Mouse (Mus musculus): ENCODE measurements around the gene Serinc3.

The Serinc3 gene

DNA sequence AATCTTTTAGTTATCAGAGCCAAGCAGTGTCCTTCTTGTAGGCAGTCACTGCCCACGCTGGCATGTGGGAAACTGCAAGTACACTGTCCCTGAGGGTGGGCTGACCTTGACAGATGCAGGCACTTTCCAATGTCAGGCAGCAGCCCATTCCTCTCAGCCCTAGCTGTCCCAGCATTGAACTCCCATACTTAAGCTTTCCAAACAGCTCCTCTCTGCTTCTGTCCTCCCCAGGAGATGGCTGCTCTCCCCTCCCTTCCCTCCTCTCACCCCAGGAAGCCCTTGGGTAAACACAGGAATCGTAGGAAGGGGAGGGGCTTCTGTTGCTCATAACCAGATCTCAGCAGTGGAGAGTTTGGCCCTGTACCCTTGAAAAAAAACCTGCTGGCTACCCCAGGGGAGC lies 49.8 kb downstream of the Serinc3 start:
- DNase-seq (ENCODE audit: low spot score in 2 of 2) = no peak

DNA sequence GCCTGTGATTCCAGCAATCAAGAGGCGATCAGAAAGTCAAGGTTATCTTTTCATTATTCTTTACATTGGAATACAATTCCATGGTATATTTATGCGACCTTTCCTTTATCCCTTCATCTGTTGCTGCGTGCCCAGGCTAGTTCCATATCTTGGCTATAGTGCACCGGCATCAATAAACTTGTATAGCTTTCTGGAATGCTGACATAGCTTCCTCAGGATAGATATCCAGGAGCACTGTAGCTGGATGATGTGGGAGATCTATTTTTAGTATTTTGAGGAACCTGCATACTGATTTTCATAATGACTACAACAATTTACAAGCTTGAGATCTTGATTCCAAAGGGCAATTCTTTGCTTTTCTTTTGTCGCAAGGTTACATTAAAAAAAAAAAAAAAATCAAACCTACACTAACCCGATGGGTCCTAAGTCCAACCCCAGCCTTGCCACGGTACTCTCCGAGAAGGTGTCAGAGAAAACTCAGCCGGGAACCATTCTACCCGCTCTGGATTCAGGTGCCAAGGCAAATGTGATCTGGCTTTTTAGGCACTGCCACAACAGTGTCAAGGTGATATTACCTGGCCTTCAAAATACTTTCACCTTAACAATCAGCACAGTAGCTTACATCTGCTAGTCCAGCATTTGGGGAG lies 51.2 kb downstream of the Serinc3 start:
- no peak for DNase-seq (ENCODE audit: low spot score in 2 of 2)

- no peak for DNase-seq (ENCODE audit: low spot score in 2 of 2)
These were observed 52.8 kb downstream of the Serinc3 start for GRCm38 (mm10) chr2:163592084-163592483.

GRCm38 (mm10) chr2:163590996-163591395 lies 53.9 kb downstream of the Serinc3 start:
- DNase-seq (ENCODE audit: low spot score in 2 of 2) = no peak

DNA sequence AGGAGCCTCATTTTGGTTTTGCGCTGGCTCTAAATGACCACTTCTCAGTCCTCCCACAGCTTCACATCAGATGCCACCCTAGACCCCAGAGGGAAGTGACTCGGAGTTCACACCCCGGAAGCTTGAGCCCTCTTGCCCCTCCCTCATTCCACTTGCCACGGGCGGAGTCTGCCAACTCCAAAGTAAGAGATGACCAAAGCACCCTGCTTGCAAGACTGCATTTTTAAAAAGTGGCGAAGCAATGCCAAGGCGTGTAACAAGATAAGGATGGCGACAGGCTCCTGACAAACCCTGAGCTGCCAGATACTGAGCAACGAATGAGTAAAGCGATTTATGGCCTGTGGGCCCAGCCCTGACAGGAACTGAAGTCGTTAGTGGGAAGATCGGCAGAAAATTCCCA lies 54.7 kb downstream of the Serinc3 start:
- DNase-seq (ENCODE audit: low spot score in 2 of 2) = no peak

DNA sequence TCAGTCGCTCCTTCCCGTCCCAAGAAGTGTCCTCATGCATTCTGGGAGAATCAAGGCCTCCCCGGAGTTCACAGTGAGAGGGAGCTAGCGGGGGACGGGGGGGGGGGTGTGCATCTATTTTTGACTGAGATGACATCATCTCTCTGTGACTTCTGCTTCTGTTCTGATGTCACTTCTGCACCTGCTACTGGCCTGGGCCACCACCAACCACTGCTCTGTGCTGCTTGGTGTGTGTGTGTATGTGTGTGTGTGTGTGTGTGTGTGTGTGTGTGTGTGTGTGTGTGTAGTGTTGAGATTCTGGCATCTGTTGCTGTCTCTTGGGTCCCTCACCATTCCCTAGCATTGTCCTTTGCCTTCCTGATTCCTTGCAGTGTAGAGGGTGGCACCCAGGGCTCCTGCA lies 57.4 kb downstream of the Serinc3 start:
- no peak for DNase-seq (ENCODE audit: low spot score in 2 of 2)

- no peak for DNase-seq (ENCODE audit: low spot score in 2 of 2)
These were observed 58.3 kb downstream of the Serinc3 start for GRCm38 (mm10) chr2:163586384-163587261.

- DNase-seq (ENCODE audit: low spot score in 2 of 2) = no peak
These were observed 60.9 kb downstream of the Serinc3 start for GRCm38 (mm10) chr2:163584088-163584426.

GRCm38 (mm10) chr2:163583226-163584087 lies 61.5 kb downstream of the Serinc3 start:
- no peak for DNase-seq (ENCODE audit: low spot score in 2 of 2)

GRCm38 (mm10) chr2:163580069-163580945 lies 64.6 kb downstream of the Serinc3 start:
- no peak for DNase-seq (ENCODE audit: low spot score in 2 of 2)

DNA sequence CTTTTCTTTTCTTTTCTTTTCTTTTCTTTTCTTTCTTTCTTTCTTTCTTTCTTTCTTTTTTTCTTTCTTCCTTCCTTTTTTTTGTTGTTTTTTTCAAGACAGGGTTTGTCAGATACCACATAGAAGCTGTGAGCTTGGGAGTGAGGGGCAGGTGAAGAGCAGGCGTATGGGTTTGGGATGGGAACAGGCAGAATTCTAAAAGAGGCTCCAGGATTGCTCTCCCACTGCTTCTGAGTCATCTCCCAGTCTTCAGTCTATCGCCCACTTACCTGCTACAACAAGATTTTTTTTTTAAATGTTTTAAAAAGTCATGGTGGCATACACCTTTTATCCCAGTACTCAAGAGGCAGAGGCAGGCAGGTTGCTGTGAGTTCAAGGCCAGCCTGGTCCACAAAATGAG lies 66.9 kb downstream of the Serinc3 start:
- no peak for DNase-seq (ENCODE audit: low spot score in 2 of 2)

DNA sequence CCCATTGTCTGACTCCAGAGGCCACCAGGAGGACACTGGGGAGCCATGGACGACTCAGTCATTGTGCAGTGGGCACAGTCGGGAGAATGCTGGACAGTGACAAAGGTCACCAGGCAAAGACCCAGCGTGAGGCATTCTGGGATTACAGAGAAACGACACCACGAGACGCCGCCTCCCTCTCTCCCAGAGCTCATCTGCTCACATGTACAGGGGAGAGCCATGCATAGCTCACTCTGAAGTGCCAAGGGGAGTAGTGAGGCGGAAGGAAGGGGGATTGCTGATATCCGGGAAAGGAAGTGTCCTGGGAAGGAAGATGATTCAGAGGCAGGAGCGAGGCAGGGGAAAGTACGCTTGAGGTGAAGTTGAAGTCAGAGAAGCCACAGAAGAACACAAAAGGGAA lies 69.7 kb downstream of the Serinc3 start:
- no peak for DNase-seq (ENCODE audit: low spot score in 2 of 2)

DNA sequence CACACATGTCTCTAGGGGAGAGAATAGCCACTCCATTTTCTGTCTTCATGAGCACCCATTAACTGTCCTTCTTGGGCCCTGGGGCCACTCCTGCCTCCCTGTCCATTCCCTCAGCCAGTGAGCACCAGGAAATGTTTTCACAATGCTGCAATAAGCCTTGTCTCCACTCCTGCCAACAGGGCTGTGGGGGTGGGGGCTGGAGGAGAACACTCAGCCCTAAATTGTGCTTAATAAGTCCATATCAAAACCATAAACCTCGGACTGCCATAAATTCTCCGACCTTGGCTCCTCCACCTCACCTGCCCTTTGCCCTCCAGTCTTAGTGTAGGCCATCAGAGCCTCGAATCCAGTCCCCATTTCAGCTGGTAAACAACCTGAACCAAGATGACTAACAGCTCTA lies 70.6 kb downstream of the Serinc3 start:
- no peak for DNase-seq (ENCODE audit: low spot score in 2 of 2)
